Mouse (Mus musculus) MEL (cell line): ENCODE data around the gene Rab8a.

ENCODE experiments used
- CTCF ChIP-seq, 3 experiments: IDR thresholded peaks in 2 of 3; conservative IDR thresholded peaks in 1 of 3; 2 replicates each; pipeline ENCODE4 v1.5.1; 2011 to 2012; ENCODE audit warnings: low read length in 3 of 3, low read depth in 2 of 3, mild to moderate bottlenecking in 2 of 3, improper control_type of control experiment in 1 of 3, inconsistent platforms in 1 of 3, mixed read lengths in 1 of 3, moderate library complexity in 1 of 3; ENCODE audit not compliant: control insufficient read depth in 1 of 3, insufficient read depth in 1 of 3, poor library complexity in 1 of 3, severe bottlenecking in 1 of 3
- ELF1 ChIP-seq: IDR thresholded peaks from 2 replicates; pipeline ENCODE4 v1.6.1; 2014; ENCODE audit warnings: low read depth, mild to moderate bottlenecking, inconsistent platforms, low read length, improper control_type of control experiment, moderate library complexity
- GABPA ChIP-seq: IDR thresholded peaks from 2 replicates; pipeline ENCODE4 v1.6.1; 2012; ENCODE audit warnings: low read depth, mild to moderate bottlenecking, inconsistent platforms, low read length, improper control_type of control experiment, moderate library complexity
- MEF2A ChIP-seq: IDR thresholded peaks from 2 replicates; pipeline ENCODE4 v1.6.1; 2014; ENCODE audit warnings: low read depth, mild to moderate bottlenecking, inconsistent platforms, low read length, improper control_type of control experiment; ENCODE audit not compliant: poor library complexity, insufficient replicate concordance, severe bottlenecking; ENCODE audit errors: extremely low read depth
- MYB ChIP-seq: IDR thresholded peaks from 2 replicates; pipeline ENCODE4 v1.6.1; 2011; ENCODE audit warnings: mild to moderate bottlenecking, low read depth, low read length, improper control_type of control experiment
- NRF1 ChIP-seq: IDR thresholded peaks from 2 replicates; pipeline ENCODE4 v1.6.1; 2014; ENCODE audit warnings: low read depth, mild to moderate bottlenecking, inconsistent platforms, low read length, improper control_type of control experiment, moderate library complexity; ENCODE audit not compliant: poor library complexity, insufficient read depth, severe bottlenecking
- POLR2A ChIP-seq, 2 experiments: IDR thresholded peaks; 2 replicates each; pipeline ENCODE4 v1.6.1; 2011 to 2012; ENCODE audit warnings: low read length in 2 of 2, mild to moderate bottlenecking in 2 of 2, control low read depth in 1 of 2, improper control_type of control experiment in 1 of 2, low read depth in 1 of 2, moderate library complexity in 1 of 2; ENCODE audit not compliant: control insufficient read depth in 1 of 2, insufficient read depth in 1 of 2, poor library complexity in 1 of 2
- UBTF ChIP-seq: IDR thresholded peaks from 2 replicates; pipeline ENCODE4 v1.6.1; 2012; ENCODE audit warnings: low read depth, mild to moderate bottlenecking, inconsistent platforms, low read length, improper control_type of control experiment, moderate library complexity, borderline replicate concordance; ENCODE audit not compliant: insufficient read depth
- USF1 ChIP-seq: IDR thresholded peaks from 2 replicates; pipeline ENCODE4 v1.6.1; 2014; ENCODE audit warnings: low read depth, mild to moderate bottlenecking, inconsistent platforms, low read length, improper control_type of control experiment, moderate library complexity

GRCm38 (mm10) chr8:72197997-72198396 lies 37.0 kb downstream of the Rab8a start:
- TF ChIP-seq USF1 (no peak), UBTF (no peak), GABPA (no peak), POLR2A (IDR thresholded peaks at IDR 0.05; ENCODE audit: control insufficient read depth in 1 of 2, insufficient read depth in 1 of 2, low read depth in 1 of 2, low read length in 2 of 2, poor library complexity in 1 of 2) (no peak), MYB (no peak), MEF2A (no peak), NRF1 (no peak), ELF1 (no peak), CTCF (IDR thresholded peaks at IDR 0.05 in 2 of 3, conservative IDR thresholded peaks at IDR 0.05 in 1 of 3; ENCODE audit: control insufficient read depth in 1 of 3, insufficient read depth in 1 of 3, low read depth in 2 of 3, low read length in 3 of 3, poor library complexity in 1 of 3, severe bottlenecking in 1 of 3) (no peak)
